Mouse (Mus musculus): Measurements from ENCODE around the gene Drc1. TPM values are rescaled to one million over a fixed set of nuclear protein-coding genes. Genes with fewer than 3 reads are reported as not detected.

The Drc1 gene
- total RNA-seq, 2 experiments from 2014 or later, result 0.24 to 0.98 TPM

- intact Hi-C loops (cut with DNase I), result no loop called here
- DNase-seq, result no peak
These were observed 5.0 kb downstream of the Drc1 start for GRCm38 (mm10) chr5:30285944-30286799.

- DNase-seq, result no peak
- intact Hi-C loops (cut with DNase I), result no loop called here
These were observed 6.1 kb downstream of the Drc1 start for GRCm38 (mm10) chr5:30287106-30287882.

- no peak for DNase-seq
- intact Hi-C loops (cut with DNase I), result no loop called here
These were observed 59.6 kb downstream of the Drc1 start for GRCm38 (mm10) chr5:30340815-30341214.

- DNase-seq, result no peak
- intact Hi-C loops (cut with DNase I), result no loop called here
These were observed 60.6 kb downstream of the Drc1 start for GRCm38 (mm10) chr5:30341601-30342365.

- DNase-seq, result no peak
- intact Hi-C loops (cut with DNase I), result no loop called here
These were observed 61.4 kb downstream of the Drc1 start for GRCm38 (mm10) chr5:30342601-30343015.

GRCm38 (mm10) chr5:30343107-30343506 lies 61.9 kb downstream of the Drc1 start:
- DNase-seq, result peak; percentile 70 to 78
- intact Hi-C loops (cut with DNase I), result no loop called here

- no peak for DNase-seq
- intact Hi-C loops (cut with DNase I), result no loop called here
These were observed 62.7 kb downstream of the Drc1 start for GRCm38 (mm10) chr5:30343886-30344285.

- no peak for DNase-seq
- intact Hi-C loops (cut with DNase I), result no loop called here
These were observed 72.4 kb downstream of the Drc1 start for GRCm38 (mm10) chr5:30353605-30354004.

- no peak for DNase-seq
These were observed 73.9 kb downstream of the Drc1 start for GRCm38 (mm10) chr5:30355114-30355513.

GRCm38 (mm10) chr5:30355559-30356159 lies 74.5 kb downstream of the Drc1 start:
- intact Hi-C loops (cut with DNase I), result no loop called here
- DNase-seq, result peak in 1 of 2 experiments; percentile 5

More at GRCm38 (mm10) chr5:30355114-30355513, 73.9 kb downstream of the Drc1 start:
- intact Hi-C loops (cut with DNase I), result no loop called here

GRCm38 (mm10) chr5:30356647-30357046 lies 75.5 kb downstream of the Drc1 start:
- intact Hi-C loops (cut with DNase I), result no loop called here
- DNase-seq, result no peak

GRCm38 (mm10) chr5:30358436-30359099 lies 77.4 kb downstream of the Drc1 start:
- intact Hi-C loops (cut with DNase I), result no loop called here
- DNase-seq, result no peak

- no peak for DNase-seq
- intact Hi-C loops (cut with DNase I), result no loop called here
These were observed 86.2 kb downstream of the Drc1 start for GRCm38 (mm10) chr5:30367405-30367804.

- DNase-seq, result peak; percentile 28 to 31
- intact Hi-C loops (cut with DNase I), result no loop called here
These were observed 88.2 kb downstream of the Drc1 start for GRCm38 (mm10) chr5:30369426-30369825.

GRCm38 (mm10) chr5:30382876-30383275 lies 101.7 kb downstream of the Drc1 start:
- no peak for DNase-seq
- intact Hi-C loops (cut with DNase I), result no loop called here

- intact Hi-C loops (cut with DNase I), result no loop called here
- DNase-seq, result no peak
These were observed 106.5 kb downstream of the Drc1 start for GRCm38 (mm10) chr5:30387726-30388125.

GRCm38 (mm10) chr5:30389836-30390235 lies 108.6 kb downstream of the Drc1 start:
- intact Hi-C loops (cut with DNase I), result loop anchor here (2.0 kb wide), 1 partner anchor 93 kb away; no protein-coding TSS in a partner anchor
- DNase-seq, result no peak

GRCm38 (mm10) chr5:30391473-30391872 lies 110.3 kb downstream of the Drc1 start:
- intact Hi-C loops (cut with DNase I), result loop anchor here (2.0 kb wide), 1 partner anchor 91 kb away; no protein-coding TSS in a partner anchor
- DNase-seq, result peak; percentile 69 to 86

- intact Hi-C loops (cut with DNase I), result no loop called here
- DNase-seq, result no peak
These were observed 119.3 kb downstream of the Drc1 start for GRCm38 (mm10) chr5:30400521-30400920.

GRCm38 (mm10) chr5:30401165-30401564 lies 120.0 kb downstream of the Drc1 start:
- no peak for DNase-seq
- intact Hi-C loops (cut with DNase I), result no loop called here

Measured in heart, postnatal 14 days (tissue).